Mouse (Mus musculus) megakaryocyte, embryonic 14.5 days (primary cell): ENCODE results near the gene Arv1.

Source experiments
- FLI1 ChIP-seq: IDR thresholded peaks from 2 replicates; pipeline ENCODE4 v1.6.1; 2012; ENCODE audit warnings: low read length, inconsistent platforms, mixed read lengths
- GATA1 ChIP-seq: IDR thresholded peaks from 3 replicates; pipeline ENCODE4 v1.6.1; 2012; ENCODE audit warnings: mixed read lengths, low read length, inconsistent platforms, borderline replicate concordance

DNA sequence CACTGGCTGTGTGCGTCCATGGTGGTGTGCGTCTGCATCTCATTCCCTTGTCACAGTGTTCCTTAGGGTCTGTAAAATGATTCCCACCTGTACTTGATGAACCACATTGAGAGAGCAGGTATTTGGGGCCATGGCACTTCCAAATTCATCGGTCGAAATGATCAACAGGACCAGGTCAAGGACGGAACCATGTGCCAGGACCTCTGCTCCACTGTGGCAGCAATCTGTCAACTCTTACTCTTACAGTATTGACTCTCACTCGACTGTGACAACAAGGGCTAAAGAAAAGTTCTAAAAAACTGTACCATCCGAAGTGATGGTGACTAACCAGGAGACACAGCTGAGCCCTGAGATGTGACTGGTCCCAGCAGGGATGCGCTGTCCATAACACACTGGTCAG, 33.5 kb downstream of the Arv1 start:
- TF ChIP-seq GATA1, result no peak
- TF ChIP-seq FLI1, result no peak
